Mouse (Mus musculus) brain, embryonic 14.5 days (tissue): ENCODE measurements around the gene Six5. TPM values are rescaled to one million over a fixed set of nuclear protein-coding genes. Genes with fewer than 3 reads are reported as not detected.

Experiments
- DNase-seq: peaks from one replicate; pipeline ENCODE4 v3.0.0-alpha.2; 2011; ENCODE audit warnings: low read depth
- CTCF ChIP-seq: fragments of 200-500 bp; IDR thresholded peaks from 2 replicates; pipeline ENCODE4 v1.5.1; 2012; ENCODE audit warnings: inconsistent platforms, mild to moderate bottlenecking, moderate library complexity, borderline replicate concordance; ENCODE audit not compliant: insufficient read depth, insufficient read length; ENCODE audit errors: extremely low read depth
- POLR2A ChIP-seq: fragments of 200-500 bp; IDR thresholded peaks from 2 replicates; pipeline ENCODE4 v1.6.1; 2012; ENCODE audit warnings: mild to moderate bottlenecking, inconsistent platforms, borderline replicate concordance; ENCODE audit not compliant: poor library complexity, insufficient read depth, insufficient read length, severe bottlenecking; ENCODE audit errors: extremely low read depth
- polyA plus RNA-seq: library from polyadenylated mRNA; depleted of rRNA; stranded (reverse); fragments of >200 nt; gene quantifications from 2 replicates; pipeline ENCODE4 v1.2.3, GENCODE M21; 2012

The Six5 gene
- polyA plus RNA-seq, 1 experiment, result 16.3 TPM

DNA sequence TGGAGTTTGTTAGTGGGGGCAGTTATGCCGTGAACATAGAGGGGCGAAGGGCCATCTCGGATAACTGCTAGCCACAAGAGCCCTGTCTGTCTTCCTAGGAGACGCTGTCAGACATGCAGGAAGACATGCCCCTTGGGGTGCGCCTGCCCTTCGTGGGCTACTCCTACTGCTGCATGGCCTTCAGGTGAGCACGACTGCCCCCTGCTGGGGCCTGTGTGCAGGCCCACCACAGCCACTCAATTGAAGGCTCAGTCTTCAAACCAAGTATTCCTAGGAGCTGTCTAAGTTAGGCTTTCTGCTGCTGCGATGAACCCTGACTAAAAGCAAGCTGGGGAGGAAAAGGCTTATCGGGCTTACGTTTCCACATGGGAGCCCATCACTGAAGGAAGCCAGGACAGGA is 5.6 kb upstream of the Six5 start:
- TF ChIP-seq POLR2A (no peak), CTCF (peak; percentile 85)

DNA sequence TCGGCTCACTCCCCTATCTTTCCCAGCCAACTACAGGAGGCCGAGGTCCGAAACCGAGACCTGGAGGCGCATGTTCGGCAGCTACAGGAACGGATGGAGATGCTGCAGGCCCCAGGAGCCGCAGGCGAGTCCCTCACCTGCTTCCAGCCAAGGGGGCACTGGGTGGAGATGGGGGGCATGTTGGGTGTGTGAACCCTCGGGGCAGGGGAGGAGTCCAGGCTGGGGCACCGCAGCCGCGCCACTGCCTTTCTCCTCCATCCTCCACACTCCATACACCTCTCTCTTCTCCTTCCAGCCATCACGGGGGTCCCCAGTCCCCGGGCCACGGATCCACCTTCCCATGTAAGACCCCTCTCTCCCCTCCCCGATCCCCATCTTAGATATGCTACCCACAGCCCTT is 2.5 kb upstream of the Six5 start:
- no peak for DNase-seq
- no peak for TF ChIP-seq POLR2A
- TF ChIP-seq CTCF, result no peak

More for the DNA sequence above, 5.6 kb upstream of the Six5 start:
- peak; percentile 69 for DNase-seq

DNA sequence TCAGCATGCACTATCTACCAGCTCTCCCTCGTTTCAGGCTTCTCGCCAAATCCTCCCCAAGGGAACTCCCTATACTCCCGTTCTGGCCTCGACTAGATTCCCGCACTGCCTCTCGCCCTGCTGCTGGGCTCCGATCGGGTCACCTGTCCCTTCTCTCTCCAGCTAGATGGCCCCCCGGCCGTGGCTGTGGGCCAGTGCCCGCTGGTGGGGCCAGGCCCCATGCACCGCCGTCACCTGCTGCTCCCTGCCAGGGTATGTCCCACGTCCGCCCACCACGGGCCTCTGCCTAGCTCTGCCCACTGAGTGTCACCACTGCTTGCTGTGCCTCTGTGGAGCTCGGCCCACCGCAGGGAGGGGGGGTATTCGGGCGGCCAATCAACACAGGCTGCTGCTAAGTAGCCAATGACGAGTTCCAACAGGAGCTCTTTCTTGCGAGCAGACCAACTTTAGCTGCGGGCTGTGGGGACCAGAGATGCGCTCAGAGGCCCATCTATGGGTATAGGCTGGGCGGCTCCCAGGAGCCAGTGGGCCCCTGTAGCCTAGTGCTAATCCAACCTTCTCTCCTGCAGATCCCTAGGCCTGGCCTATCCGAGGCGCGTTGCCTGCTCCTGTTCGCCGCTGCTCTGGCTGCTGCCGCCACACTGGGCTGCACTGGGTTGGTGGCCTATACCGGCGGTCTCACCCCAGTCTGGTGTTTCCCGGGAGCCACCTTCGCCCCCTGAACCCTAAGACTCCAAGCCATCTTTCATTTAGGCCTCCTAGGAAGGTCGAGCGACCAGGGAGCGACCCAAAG is 1.8 kb upstream of the Six5 start:
- DNase-seq, result peak; percentile 92
- TF ChIP-seq CTCF, result no peak
- 0 out of 2 replicates have a peak, but pooled peaks have one; percentile 5 for TF ChIP-seq POLR2A

DNA sequence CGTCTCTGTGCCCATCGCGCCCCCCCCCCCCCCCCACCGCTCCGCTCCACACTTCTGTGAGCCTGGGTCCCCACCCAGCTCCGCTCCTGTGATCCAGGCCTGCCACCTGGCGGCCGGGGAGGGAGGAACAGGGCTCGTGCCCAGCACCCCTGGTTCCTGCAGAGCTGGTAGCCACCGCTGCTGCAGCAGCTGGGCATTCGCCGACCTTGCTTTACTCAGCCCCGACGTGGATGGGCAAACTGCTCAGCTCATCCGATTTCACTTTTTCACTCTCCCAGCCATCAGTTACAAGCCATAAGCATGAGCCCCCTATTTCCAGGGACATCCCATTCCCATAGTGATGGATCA is 1.2 kb upstream of the Six5 start:
- peak; percentile 75 for DNase-seq
- peak; percentile 68 for TF ChIP-seq CTCF
- no peak for TF ChIP-seq POLR2A

DNA sequence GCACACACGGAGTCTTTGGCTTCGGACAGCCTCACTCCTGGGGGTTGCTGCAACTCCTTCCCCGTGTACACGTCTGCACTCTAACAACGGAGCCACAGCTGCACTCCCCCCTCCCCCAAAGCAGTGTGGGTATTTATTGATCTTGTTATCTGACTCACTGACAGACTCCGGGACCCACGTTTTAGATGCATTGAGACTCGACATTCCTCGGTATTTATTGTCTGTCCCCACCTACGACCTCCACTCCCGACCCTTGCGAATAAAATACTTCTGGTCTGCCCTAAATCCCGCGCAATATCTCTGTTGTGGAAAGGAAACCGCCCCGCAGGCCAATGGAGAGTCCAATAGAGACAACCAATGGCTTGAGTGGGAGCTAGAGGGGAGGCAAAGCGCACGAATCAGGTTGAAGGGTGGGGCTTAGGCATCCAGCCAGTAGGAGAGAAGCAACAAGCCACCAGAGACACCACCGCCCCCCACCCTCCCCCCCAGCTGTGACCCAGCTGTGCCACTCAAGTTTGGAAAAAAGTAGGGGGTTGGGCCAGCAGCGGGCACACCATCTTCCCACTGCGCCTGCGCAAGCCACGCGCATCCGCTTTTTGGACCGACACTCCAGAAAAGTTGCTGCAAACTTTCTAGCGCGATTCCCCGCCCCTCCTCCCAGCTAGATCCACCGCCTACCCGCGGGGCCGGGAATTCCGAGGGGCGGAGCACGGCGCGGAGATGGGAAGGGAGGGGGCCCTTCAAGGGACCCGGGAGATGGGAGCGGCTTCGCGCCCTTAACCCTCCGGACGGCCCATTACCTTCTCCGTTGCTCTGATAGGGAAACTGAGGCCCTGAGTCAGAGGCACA is 633 bp upstream of the Six5 start:
- TF ChIP-seq POLR2A, result peak; percentile 60; the same call in 1 of the 2 replicates
- TF ChIP-seq CTCF, result no peak
- DNase-seq, result peak; percentile 97

DNA sequence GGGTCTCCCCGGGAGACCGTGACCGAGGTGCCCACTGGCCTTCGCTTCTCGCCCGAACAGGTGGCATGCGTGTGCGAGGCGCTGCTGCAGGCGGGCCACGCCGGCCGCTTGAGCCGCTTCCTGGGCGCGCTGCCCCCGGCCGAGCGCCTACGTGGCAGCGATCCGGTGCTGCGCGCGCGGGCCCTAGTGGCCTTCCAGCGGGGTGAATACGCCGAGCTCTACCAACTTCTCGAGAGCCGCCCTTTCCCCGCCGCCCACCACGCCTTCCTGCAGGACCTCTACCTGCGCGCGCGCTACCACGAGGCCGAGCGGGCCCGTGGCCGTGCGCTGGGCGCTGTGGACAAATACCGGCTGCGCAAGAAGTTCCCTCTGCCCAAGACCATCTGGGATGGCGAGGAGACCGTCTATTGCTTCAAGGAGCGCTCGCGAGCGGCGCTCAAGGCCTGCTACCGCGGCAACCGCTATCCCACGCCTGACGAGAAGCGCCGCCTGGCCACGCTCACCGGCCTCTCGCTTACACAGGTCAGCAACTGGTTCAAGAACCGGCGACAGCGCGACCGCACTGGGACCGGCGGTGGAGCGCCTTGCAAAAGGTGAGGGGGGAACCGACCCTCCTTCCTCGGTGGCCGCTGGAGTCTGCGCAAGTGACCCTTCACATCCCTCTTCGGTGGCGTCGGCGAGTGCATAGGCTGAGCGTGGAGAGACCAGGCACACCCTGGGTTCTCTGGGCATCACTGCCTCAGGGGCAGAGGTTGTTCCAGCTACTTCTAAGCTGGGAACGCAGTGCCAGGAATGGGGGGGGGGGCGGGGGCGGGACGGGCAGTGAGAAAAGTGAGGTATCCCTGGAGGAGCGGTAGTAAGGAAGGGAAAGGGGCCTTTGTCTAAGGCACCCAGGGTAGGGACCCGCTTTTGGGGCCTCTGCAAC is 694 bp downstream of the Six5 start:
- TF ChIP-seq POLR2A, result no peak
- peak; percentile 63 for DNase-seq

DNA sequence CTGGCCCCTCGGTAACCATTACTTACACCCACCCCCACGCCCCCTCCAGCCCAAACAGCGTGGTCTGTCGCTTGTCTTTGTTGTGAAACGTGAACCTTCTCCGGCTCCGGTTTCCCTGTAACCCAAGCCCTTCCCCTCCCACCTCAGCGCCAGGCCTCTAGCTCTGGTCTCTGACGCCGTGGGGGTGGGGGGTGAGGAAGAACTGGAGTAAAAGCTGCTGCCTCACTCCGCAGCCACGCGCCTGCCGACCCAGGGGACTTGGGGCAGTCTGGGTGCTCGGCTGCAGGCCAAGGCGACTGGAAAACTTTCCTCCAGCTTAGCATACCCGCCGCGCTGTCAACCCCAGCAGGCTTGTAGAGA is 1.3 kb downstream of the Six5 start:
- no peak for TF ChIP-seq CTCF
- peak; percentile 8; the same call in 1 of the 2 replicates for TF ChIP-seq POLR2A
- DNase-seq, result peak; percentile 80

DNA sequence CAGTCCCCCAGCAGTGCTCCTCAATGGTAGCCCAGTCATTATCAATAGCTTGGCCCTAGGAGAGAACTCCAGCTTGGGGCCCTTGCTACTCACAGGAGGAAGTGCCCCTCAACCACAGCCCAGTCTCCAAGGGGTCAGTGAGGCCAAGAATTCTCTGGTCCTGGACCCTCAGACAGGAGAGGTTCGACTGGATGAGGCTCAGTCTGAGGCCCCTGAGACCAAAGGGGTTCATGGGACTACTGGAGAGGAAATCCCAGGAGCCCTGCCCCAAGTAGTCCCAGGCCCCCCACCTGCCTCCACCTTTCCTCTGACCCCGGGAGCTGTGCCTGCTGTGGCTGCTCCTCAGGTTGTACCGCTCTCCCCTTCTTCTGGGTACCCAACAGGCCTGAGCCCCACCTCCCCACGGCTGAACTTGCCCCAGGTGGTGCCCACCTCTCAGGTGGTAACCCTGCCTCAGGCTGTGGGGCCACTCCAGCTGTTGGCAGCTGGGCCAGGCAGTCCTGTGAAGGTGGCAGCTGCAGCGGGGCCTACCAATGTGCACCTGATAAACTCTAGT is 2.1 kb downstream of the Six5 start:
- no peak for DNase-seq
- TF ChIP-seq POLR2A (no peak), CTCF (no peak)

DNA sequence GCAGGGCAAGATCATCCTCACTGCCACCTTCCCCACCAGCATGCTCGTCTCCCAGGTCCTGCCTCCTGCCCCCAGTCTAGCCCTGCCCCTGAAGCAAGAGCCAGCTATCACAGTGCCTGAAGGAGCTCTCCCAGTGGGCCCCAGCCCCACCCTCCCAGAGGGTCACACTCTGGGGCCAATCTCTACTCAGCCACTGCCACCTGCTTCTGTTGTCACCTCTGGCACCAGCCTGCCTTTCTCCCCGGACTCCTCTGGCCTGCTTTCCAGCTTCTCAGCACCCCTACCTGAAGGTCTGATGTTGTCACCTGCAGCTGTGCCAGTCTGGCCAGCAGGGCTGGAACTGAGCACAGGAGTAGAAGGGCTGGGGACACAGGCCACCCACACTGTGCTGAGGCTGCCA is 2.8 kb downstream of the Six5 start:
- TF ChIP-seq CTCF (no peak), POLR2A (no peak)
- no peak for DNase-seq

DNA sequence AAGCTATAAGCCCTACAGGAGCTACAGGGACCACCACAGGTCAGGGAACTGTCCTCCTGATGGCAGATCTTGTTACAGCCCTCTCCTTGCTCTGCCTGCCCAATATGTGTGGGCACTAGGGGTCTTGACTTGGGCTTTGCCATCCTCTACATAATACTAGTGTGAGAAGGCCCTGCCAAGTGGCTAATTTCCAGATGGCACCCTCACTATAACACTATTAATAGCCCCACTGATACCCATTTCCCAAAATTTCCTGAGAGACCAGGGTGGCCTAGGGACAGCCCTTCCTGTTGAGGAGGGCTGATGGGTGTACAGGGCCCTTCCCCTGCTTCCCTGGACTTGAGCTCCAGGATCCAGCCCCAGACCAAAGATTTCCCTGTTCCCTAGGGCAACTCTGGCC is 3.5 kb downstream of the Six5 start:
- TF ChIP-seq CTCF, result no peak
- no peak for DNase-seq

DNA sequence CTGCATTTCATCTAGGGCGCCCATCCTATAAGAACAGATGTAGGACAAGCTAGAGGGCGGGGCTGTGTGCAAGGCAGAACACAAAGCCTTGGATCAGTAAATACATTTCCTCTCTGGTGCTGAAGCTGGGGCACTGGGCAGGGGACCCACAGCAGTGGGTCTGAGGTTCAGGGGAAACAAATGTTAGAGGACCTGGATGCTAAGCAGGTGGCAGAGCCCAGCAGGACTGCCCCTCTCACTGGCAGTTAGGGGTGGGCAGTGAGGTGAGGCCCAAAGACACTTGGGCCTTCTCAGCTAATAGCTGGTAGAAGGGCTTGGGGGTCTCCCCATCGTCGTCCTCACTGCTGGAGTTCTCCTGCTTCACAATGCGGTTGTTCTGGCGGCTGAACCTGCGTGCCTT is 4.4 kb downstream of the Six5 start:
- TF ChIP-seq CTCF, result no peak
- no peak for TF ChIP-seq POLR2A
- DNase-seq, result no peak
